Mouse (Mus musculus) embryonic facial prominence, embryonic 12.5 days (tissue): ENCODE results near the gene Bap1. TPM values are rescaled to one million over a fixed set of nuclear protein-coding genes. Genes with fewer than 3 reads are reported as not detected.
A peak's percentile ranks its signal among the peaks of the same experiment; 100 is the strongest.

Experiments
- ATAC-seq: fragments of 200-750 bp; cut with Nextera tagmentation; 2 replicates; pipeline ENCODE4 v1.8.0; 2017; ENCODE audit not compliant: insufficient number of reproducible peaks, insufficient read depth, low FRiP score, low TSS enrichment
- H3K27ac ChIP-seq: fragments of 300-500 bp; sonication (generic); 2 replicates; pipeline ENCODE4 v1.5.1; 2016; ENCODE audit warnings: mild to moderate bottlenecking
- H3K27me3 ChIP-seq: fragments of 300-500 bp; sonication (generic); 2 replicates; pipeline ENCODE4 v1.6.1; 2016; ENCODE audit warnings: mild to moderate bottlenecking, moderate library complexity
- H3K36me3 ChIP-seq: fragments of 300-500 bp; sonication (generic); 2 replicates; pipeline ENCODE4 v1.6.1; 2016; ENCODE audit warnings: mild to moderate bottlenecking
- H3K4me1 ChIP-seq: fragments of 300-500 bp; sonication (generic); 2 replicates; pipeline ENCODE4 v1.6.1; 2016
- H3K4me2 ChIP-seq: fragments of 300-500 bp; sonication (generic); replicated peaks from 2 replicates; pipeline ENCODE4 v1.6.1; 2016; ENCODE audit warnings: mild to moderate bottlenecking, moderate library complexity
- H3K4me3 ChIP-seq: fragments of 300-500 bp; sonication (generic); 2 replicates; pipeline ENCODE4 v1.5.1; 2016; ENCODE audit warnings: mild to moderate bottlenecking
- H3K9ac ChIP-seq: fragments of 300-500 bp; sonication (generic); 2 replicates; pipeline ENCODE4 v1.6.1; 2016; ENCODE audit warnings: mild to moderate bottlenecking, moderate library complexity
- H3K9me3 ChIP-seq: fragments of 300-500 bp; sonication (generic); 2 replicates; pipeline ENCODE4 v1.6.1; 2016; ENCODE audit warnings: mild to moderate bottlenecking, moderate library complexity
- WGBS: fragments of 180-500 bp; shearing (Covaris S2); methylation state at CpG from one replicate; pipeline ENCODE4 v1.1.7; 2016; 5-methylcytosine and 5-hydroxymethylcytosine counted together
- polyA plus RNA-seq: library from polyadenylated mRNA; unstranded; fragments of >200 nt; fragmentation: Nextera tagmentation; extraction: Ambion mirVana; gene quantifications from 2 replicates; pipeline ENCODE4 v1.2.1, GENCODE M21; 2016

The Bap1 gene
- polyA plus RNA-seq, 1 experiment from 2014 or later = 101 TPM

- Histone ChIP-seq H3K9ac (no peak overlapping the region), H3K27ac (no peak overlapping the region), H3K4me2 (no peak overlapping the region), H3K27me3 (no peaks in the 10 kb centered on the region), H3K36me3 (no peaks in the 10 kb centered on the region), H3K4me3 (no peak overlapping the region), H3K9me3 (no peaks in the 10 kb centered on the region), H3K4me1 (peaks cover 15% of the 10 kb centered on the region)
- WGBS = 84% methylated on average over 11 of the region's 11 CpGs
- no peak for ATAC-seq
Observed at GRCm38 (mm10) chr14:31267649-31268048, 16.4 kb downstream of the Bap1 start.

- H3K9me3 ChIP-seq = no peaks in the 10 kb centered on the region
- no peaks in the 10 kb centered on the region for H3K27me3 ChIP-seq
- peak overlapping the region; percentile 31; the same call in 1 of the 2 replicates for H3K4me3 ChIP-seq
- WGBS = 64% methylated on average over 9 of the region's 9 CpGs
- H3K36me3 ChIP-seq = no peaks in the 10 kb centered on the region
- peak overlapping the region; percentile 53 for H3K4me2 ChIP-seq
- H3K27ac ChIP-seq = no peak overlapping the region; the same call in 1 of the 2 replicates
- H3K4me1 ChIP-seq = peaks cover 15% of the 10 kb centered on the region
- peak overlapping the region; percentile 8; the same call in 1 of the 2 replicates for H3K9ac ChIP-seq
- ATAC-seq = no peak
Observed at GRCm38 (mm10) chr14:31268301-31269001, 17.2 kb downstream of the Bap1 start.

- 15% methylated on average over 26 of the region's 28 CpGs for WGBS
Observed at GRCm38 (mm10) chr14:31269456-31270100, 18.3 kb downstream of the Bap1 start.

GRCm38 (mm10) chr14:31271121-31271520 lies 19.9 kb downstream of the Bap1 start:
- Histone ChIP-seq H3K27ac (no peak overlapping the region), H3K9ac (no peak overlapping the region), H3K4me1 (peaks cover 15% of the 10 kb centered on the region), H3K36me3 (no peaks in the 10 kb centered on the region), H3K4me3 (no peak overlapping the region), H3K27me3 (no peaks in the 10 kb centered on the region), H3K9me3 (no peaks in the 10 kb centered on the region), H3K4me2 (no peak overlapping the region)
- no peak for ATAC-seq
- 86% methylated on average over 6 of the region's 6 CpGs for WGBS

More at GRCm38 (mm10) chr14:31269456-31270100, 18.3 kb downstream of the Bap1 start:
- ATAC-seq = peak; percentile 87
- Histone ChIP-seq H3K27ac (peak overlapping the region; percentile 46; the same call in 1 of the 2 replicates), H3K9me3 (no peaks in the 10 kb centered on the region), H3K9ac (peak overlapping the region; percentile 24), H3K27me3 (no peaks in the 10 kb centered on the region), H3K4me1 (peaks cover 15% of the 10 kb centered on the region), H3K36me3 (no peaks in the 10 kb centered on the region), H3K4me2 (peak overlapping the region; percentile 53), H3K4me3 (peak overlapping the region; percentile 31)

GRCm38 (mm10) chr14:31272164-31272563 lies 20.9 kb downstream of the Bap1 start:
- no peak overlapping the region for H3K9ac ChIP-seq
- no peaks in the 10 kb centered on the region for H3K9me3 ChIP-seq
- no peak overlapping the region for H3K4me2 ChIP-seq
- no peaks in the 10 kb centered on the region for H3K27me3 ChIP-seq
- no peaks in the 10 kb centered on the region for H3K36me3 ChIP-seq
- H3K4me1 ChIP-seq = peaks cover 15% of the 10 kb centered on the region
- H3K27ac ChIP-seq = no peak overlapping the region
- 25% methylated on average over 7 of the region's 7 CpGs for WGBS
- no peak for ATAC-seq
- no peak overlapping the region for H3K4me3 ChIP-seq

GRCm38 (mm10) chr14:31285728-31286127 lies 34.5 kb downstream of the Bap1 start:
- Histone ChIP-seq H3K4me3 (no peak overlapping the region), H3K9me3 (no peaks in the 10 kb centered on the region), H3K9ac (no peak overlapping the region), H3K4me2 (no peak overlapping the region), H3K36me3 (no peaks in the 10 kb centered on the region), H3K4me1 (no peaks in the 10 kb centered on the region), H3K27me3 (no peaks in the 10 kb centered on the region), H3K27ac (no peak overlapping the region)
- WGBS = 78% methylated on average over 8 of the region's 8 CpGs
- ATAC-seq = no peak

Other genes starting within 250 kb of the Bap1 start
- gene Spcs1, start 249.8 kb upstream of the Bap1 start, polyA plus RNA-seq = 337 and 341 TPM in 2 replicates
- 176 and 178 TPM in 2 replicates for gene Pbrm1, start 232.3 kb upstream of the Bap1 start, polyA plus RNA-seq
- 99.5 and 121 TPM in 2 replicates for gene Gnl3, start 232.3 kb upstream of the Bap1 start, polyA plus RNA-seq
- 59.1 and 64.8 TPM in 2 replicates for gene Smim4, start 122.5 kb upstream of the Bap1 start, polyA plus RNA-seq
- gene Nt5dc2, start 120.4 kb upstream of the Bap1 start, polyA plus RNA-seq = 455 and 459 TPM in 2 replicates
- gene Stab1, start 82.8 kb upstream of the Bap1 start, polyA plus RNA-seq = 28.4 and 29.6 TPM in 2 replicates
- gene Tnnc1, start 43.1 kb upstream of the Bap1 start, polyA plus RNA-seq = 67.1 and 90.7 TPM in 2 replicates
- gene Nisch, start 34.5 kb upstream of the Bap1 start, polyA plus RNA-seq = 503 and 527 TPM in 2 replicates
- gene Sema3g, start 33.6 kb upstream of the Bap1 start, polyA plus RNA-seq = 1.1 and 1.2 TPM in 2 replicates
- 13.1 and 13.6 TPM in 2 replicates for gene Phf7, start 133 bp upstream of the Bap1 start, polyA plus RNA-seq
- 8.4 and 8.6 TPM in 2 replicates for gene Dnah1, start 72.4 kb downstream of the Bap1 start, polyA plus RNA-seq
- gene Capn7, start 85.2 kb downstream of the Bap1 start, polyA plus RNA-seq = 40.7 and 43.6 TPM in 2 replicates
- gene Sh3bp5, start 184.6 kb downstream of the Bap1 start, polyA plus RNA-seq = 34.7 and 36.3 TPM in 2 replicates
- 27.7 and 28.0 TPM in 2 replicates for gene Eaf1, start 242.9 kb downstream of the Bap1 start, polyA plus RNA-seq
- 85.6 and 87.2 TPM in 2 replicates for gene Mettl6, start 243.6 kb downstream of the Bap1 start, polyA plus RNA-seq